Mouse (Mus musculus) ovary, adult 18-20 months (tissue): ENCODE measurements around the gene Mgarp.
A peak's percentile ranks its signal among the peaks of the same experiment; 100 is the strongest.
"Not testable (repeated sequence)": the region's sequence is repeated elsewhere in the genome, so short reads cannot be mapped to it uniquely, and the experiment has no call there.

Experiments
- DNase-seq: peaks from one replicate; pipeline ENCODE4 v3.0.0; 2022; ENCODE audit warnings: low spot score, mixed read lengths

Gene Mgarp

DNA sequence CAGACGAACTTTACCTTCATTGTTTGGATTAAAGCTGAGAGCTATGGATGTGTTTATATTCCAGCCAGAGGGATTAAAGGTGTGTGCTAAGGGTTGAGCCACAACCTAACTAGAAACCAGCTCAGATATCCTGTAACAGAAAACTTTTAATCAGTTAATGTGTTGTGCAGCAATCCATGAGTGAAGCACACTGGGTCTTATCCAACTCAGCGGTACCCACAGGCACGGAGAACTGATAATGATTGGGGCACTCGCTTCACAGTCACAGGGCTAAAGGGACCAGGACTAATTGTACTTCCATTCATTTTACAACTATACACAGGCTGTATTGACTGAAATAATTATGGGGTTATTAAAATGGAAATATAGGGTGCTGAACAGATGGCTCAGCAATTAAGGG is 29.6 kb downstream of the Mgarp start:
- DNase-seq = no peak

DNA sequence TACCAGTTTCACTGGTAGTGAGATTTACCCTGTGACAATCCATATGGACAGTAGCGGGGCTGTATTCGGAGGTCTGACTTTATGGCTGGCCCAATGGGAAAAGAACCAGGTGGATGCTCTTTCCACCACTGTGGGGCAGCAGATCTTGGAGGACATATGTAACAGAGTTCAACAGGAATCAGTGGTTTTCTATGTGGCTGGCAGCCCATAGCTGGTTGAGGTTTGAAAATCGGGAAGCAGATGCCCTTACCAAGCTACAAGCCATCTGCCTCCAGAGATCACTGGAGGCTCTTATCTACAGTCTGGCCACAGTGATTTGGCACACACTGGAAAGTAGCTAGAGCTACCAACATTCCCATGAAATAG is 31.0 kb downstream of the Mgarp start:
- no peak for DNase-seq

DNA sequence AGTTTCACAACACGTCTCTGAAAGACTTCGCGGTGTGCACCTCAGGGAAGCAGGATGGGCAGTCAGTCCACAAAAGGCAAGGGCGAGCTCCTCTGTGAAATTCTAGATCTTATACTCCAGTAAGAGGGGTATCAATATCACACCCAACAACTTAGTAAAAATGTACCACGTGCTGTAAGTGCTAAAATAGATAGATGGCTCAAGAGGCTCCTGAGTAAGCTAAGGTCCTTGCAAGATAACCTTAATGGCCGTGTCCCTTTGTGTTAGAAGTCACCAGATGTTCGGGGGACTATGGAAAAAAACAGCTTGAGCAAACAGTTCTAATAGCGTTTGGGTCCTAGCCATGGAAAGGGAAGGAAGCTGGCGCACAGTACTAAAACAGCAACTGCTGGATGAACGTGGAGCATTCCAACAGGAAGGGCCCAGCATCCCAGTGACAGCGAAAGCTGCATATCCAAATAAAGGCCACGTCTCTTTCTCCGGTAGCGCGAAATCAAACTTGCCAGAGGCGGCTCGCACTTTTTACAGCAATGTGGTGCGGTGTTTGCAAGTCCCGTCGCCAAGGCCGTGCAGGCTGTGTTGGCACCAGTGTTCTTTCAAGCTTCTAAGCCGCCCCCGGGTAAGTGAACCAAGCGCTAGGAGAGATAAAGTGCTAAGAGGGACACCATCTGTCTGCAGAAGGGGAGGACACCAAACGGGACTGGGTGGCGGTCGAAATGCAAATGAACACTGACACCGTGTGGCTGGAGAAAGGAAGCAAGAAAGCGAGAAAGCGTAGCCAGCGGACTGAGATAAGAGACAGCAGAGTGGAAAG is 31.6 kb downstream of the Mgarp start:
- DNase-seq = peak; percentile 78

DNA sequence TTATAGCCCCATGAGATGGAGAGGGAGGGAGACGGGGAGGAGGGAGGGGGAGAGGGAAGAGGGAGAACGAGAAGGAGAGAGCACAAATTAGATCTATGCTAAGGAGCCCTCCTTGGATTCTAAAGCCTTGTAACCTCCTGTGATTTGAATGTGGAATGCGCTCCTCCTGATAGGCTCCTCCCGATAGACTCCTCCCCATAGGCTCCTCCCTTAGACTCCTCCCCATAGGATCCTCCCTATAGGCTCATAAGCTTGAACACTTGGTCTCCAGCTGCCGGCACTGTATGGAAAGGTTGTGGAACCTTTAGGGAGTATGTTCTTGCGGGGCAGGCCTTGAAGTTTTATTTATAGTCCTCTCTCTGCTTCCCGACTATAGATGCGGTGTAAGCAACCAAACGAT is 35.5 kb downstream of the Mgarp start:
- DNase-seq = no peak

DNA sequence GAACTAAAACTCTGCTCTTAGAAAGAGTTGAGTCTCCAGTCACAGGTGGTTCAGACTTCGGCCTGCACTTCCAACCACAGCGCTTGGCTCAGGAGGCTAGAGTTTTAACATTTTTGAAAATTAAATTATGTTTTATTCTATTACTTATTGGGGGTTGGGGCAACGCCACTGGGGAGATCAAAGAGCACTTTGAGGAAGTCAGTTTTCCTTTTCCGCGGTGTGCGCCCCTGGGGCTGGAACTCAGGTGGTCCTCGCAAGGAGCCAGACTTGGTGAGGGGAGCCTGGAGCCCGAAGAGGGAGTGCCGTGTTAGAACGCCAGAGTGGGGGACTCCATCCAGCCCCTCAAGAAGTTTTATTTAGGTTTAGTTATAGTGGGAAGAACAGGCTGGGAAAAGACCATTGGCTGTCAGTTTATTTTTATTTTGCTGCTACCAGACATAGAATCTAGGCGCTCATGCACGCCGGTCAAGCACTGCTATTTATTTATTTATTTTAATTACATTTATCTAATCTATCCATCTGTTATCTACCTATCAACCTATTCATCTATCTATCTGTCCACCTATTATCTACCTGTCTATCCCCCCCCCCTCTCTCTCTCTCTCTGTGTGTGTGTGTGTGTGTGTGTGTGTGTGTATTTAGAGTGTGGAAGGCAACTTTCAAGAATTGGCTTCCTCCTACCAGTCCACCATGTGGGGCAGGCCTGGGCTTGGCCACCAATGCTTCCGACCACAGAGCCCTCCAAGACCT is 36.8 kb downstream of the Mgarp start:
- DNase-seq = no peak

DNA sequence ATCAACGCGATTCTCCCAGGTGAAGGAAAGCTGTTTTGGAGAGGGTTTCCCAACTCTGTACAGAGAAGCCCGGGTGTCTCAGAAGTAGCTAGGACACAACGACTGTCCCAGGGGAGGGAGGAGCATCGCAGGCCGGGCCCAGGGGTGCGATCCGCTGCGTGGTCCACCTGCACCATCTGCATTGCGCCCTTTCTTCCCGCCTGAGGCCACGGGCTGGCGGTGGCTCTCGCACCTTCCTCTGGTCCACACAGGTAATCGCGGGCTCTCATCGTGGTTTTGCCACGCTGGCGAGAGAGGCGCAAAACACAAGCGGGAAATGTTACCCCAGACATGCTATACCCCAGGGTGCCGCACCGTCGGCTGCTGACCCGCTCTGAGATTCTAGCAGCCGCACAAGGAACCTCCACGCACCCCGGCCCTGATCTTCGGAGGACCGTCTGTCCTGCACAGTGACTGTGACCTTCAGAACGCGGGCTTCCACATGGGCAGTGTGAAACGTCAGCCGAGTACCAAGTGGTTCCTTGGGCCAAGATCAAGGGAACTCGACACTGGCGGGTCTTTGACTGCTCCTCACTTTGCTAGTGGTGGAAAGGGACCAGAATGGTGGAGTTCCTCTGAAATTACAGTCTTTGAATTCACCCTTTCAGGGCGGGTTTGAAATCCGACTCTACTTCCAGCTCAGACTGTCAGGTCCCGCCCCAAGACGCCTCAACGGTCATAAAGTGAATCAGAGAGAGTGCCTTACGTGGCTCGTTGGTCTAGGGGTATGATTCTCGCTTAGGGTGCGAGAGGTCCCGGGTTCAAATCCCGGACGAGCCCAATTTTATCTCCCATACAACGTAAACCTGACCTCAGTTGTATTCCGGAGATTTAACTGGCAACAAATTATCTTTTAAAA is 37.6 kb downstream of the Mgarp start:
- DNase-seq = no peak

DNA sequence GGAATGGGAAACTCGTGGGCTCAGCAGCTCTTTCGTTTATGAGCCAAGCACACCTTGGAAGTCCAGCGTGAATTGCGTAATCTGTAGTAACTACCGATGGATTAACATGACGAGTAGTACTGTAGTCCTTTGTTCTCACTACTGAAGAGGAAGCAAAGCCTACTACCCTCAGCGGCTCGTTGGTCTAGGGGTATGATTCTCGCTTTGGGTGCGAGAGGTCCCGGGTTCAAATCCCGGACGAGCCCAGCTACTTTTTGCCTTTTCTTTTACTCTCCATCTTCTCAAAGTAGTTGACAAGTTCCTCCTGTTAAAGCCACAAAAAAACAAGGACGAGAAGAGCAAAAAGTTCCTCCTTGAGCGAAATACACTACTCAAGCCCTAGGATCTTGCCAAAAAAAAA is 38.4 kb downstream of the Mgarp start:
- DNase-seq = no peak

DNA sequence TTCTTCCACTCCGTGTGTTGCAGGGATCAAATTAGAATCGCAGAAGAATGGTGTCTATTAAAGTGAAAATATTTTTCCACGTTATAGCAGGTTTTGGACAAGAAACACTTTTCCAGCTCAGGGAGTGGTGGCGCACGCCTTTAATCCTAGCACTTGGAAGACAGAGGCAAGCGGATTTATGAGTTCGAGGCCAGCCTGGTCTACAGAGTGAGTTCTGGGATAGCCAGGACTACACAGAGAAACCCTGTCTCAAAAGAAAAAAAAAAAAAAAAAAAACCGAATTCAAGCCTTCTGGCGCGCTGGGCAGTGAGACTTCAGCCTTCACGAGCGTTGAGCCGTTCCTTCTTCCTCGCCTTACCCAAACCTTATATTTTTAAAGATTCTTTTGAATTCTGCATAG is 38.9 kb downstream of the Mgarp start:
- no peak for DNase-seq

DNA sequence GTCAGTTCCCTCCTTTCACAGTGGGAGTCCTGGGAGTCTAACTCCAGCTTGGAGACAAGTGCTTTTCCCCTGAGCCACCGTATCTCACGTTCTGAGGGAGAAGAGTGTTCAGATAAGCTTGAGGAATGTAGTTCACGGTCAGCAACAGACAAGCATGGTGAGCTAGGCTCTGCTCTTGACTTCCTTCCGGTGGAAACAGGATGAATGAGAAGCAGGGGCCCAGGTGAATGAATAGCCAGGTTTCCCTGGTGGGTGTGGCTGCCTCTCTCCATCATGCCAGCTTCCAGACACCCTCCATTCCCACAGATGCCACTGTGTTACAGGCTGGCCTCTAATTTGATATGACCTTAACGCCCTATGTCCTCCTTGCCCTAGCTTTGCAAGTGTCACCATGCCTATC is 39.5 kb downstream of the Mgarp start:
- DNase-seq = no peak

DNA sequence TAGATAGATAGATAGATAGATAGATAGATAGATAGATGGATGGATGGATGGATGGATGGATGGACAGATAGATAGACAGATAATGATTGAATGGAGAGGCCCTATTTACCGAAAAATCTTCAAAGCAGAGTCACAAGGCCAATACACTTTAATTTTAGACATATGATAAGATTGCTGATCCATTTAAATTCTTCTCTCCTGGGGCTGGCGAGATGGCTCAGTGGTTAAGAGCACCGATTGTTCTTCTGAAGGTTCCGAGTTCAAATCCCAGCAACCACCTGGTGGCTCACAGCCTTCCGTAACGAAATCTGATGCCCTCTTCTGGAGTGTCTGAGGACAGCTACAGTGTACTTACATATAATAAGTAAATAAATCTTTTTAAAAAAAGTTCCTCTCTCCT is 41.6 kb downstream of the Mgarp start:
- not testable (repeated sequence) for DNase-seq

DNA sequence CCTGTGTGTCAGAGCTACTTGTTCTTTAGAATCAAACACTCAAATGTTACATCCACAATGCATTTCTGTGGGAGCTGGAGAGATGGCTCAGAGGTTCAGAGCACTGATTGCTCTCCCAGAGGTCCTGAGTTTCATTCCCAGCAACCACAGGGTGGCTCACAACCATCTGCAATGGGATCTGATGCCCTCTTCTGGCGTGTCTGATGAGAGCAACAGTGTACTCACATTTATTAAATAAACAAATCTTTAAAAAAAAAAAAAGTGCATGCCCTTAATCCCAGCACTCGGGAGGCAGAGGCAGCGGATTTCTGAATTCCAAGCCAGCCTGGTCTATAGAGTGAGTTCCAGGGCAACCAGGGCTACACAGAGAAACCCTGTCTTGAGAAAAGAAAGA is 42.5 kb downstream of the Mgarp start:
- DNase-seq = no peak

DNA sequence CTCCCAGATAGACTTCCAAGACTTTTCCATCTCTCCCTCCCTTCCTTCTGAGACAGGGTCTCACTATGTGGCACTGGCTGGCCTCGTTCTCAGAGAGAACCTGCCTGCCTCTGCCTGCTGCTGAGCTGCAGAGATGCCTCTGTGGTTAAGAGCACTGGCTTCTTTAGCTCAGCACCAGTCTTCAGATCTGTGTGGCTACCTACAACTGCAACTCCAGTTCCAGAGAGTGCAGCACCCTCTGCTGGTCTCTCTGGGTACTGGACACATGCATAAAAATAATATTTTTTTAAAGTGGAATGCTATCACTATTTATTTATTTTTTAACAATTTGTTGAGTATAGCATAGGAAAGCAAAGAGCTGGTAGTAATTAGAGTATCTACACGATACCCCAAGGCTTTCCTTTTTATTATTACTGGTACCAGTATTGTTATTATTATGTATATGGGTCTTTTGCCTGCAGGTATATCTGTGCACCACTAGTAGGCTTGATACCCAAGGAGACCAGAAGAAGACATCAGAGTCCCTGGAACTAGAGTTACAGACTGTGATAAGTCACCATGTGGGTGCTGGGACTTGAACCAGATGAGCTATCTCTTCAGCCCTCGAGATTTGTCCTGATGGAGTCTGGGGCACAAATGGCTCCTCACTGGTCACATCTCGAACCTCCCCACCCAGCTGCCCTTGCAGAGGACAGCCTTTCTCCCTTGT is 43.1 kb downstream of the Mgarp start:
- no peak for DNase-seq

DNA sequence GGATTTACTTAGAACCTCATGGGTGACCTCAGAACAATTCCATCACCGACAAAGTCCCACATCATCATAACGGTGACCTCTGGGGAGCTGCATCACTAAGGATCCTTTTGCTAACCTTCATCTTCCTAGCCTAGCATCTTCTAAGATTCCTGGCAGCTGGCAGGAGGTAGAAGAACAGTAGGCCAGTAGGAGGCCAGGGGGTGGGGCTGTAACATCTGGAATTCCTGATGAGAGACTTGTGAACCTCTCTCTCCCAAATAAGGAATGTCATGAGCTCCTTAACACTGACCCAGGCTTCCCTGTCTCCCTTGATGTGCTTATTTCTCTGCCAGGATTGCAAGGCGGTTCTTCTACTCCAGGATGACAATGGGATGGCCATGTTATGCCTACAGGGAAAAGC is 45.7 kb downstream of the Mgarp start:
- no peak for DNase-seq

DNA sequence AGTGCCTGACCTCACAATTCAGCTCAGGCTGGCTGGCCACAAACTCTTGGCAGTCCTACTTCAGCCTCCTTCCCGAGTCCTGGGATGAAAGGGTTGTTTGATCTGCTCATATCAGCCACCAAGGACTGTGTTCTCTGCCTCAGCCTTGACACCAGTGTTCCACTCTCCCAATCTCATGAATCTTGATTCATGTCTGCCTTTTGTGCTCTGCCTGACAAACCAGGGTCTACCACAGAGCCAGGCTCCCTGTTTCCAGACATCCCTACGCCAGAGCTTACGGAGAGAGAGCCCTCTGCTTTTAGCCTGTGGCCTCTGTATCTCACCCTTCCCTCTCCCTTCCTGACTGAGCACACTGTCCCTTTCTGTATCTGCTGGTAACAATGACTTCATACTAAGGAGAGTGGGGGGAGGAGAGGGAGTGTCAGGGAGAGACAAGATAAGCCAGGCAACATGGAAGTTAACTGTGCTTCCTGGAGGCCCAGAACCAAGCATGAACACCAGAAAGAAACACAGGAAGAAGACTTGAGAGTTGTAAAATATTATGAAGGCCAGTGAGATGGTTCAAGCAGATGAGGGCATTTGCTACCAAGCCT is 47.8 kb downstream of the Mgarp start:
- DNase-seq = peak; percentile 74

DNA sequence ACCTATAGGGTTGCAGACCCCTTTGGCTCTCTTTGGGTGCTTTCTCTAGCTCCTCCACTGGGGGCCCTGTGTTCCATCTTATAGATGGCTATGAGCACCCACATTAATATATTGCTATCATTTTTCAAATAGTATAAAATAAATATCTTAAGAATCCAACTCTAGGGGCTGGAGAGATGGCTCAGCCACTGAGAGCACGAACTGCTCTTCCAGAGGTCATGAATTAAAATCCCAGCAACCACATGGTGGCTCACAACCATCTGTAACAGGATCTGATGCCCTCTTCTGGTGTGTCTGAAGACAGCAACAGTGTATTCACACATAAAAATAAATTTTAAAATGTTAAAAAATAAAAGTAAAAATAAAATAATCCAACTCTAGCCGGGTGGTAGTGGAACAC is 51.5 kb downstream of the Mgarp start:
- DNase-seq = not testable (repeated sequence)

DNA sequence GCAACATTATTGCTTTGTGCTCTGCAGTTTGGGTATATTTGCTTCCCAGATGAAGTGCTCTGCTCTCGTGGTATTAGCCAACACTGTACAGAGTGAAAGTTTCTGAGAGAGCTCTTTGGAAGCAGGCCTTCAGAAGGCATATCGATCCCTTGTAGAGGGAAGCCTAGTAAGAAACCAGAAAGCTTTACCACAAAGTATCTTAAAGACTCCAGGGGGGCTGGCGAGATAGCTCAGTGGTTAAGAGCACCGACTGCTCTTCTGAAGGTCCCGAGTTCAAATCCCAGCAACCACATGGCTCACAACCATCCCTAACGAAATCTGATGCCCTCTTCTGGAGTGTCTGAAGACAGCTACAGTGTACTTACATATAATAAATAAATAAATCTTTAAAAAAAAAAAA is 52.4 kb downstream of the Mgarp start:
- DNase-seq = not testable (repeated sequence)

DNA sequence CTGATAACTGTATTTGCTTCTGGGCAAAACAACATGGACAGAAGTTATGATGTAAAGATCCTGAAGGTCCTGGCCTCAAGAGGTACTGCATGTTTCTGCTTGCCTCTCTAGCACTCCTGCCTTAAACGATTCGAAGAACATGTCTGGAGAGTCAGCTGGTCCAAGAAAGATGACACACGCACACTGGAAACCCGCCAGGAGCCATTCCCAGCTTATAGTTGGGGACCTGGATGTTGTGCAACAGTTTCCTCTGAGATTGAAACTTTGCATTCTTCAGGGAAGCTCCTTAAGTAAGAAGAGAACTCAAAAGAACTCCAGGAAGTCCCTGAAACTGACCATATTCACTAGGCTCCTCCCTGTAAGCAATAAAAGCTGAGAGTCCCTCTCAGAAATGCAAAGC is 53.3 kb downstream of the Mgarp start:
- DNase-seq = no peak

DNA sequence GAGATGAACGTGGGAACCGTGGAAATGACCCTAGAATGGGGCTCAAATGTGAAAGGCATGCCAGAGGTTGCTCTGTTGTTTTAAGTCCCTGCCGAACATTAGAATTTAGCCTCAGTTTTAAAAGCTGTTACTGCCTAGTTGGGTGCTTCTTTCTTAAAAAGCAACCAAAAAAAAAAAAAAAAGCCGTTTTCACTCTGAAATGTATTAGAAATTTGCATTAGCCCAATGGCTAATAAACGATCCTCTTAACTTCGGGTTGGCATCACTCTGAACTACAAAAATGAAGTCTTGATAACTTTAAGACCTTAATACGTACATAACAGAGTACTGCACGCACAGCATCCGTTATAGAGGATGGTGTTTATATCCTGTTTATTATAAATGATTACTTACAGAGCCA is 54.4 kb downstream of the Mgarp start:
- DNase-seq = no peak

DNA sequence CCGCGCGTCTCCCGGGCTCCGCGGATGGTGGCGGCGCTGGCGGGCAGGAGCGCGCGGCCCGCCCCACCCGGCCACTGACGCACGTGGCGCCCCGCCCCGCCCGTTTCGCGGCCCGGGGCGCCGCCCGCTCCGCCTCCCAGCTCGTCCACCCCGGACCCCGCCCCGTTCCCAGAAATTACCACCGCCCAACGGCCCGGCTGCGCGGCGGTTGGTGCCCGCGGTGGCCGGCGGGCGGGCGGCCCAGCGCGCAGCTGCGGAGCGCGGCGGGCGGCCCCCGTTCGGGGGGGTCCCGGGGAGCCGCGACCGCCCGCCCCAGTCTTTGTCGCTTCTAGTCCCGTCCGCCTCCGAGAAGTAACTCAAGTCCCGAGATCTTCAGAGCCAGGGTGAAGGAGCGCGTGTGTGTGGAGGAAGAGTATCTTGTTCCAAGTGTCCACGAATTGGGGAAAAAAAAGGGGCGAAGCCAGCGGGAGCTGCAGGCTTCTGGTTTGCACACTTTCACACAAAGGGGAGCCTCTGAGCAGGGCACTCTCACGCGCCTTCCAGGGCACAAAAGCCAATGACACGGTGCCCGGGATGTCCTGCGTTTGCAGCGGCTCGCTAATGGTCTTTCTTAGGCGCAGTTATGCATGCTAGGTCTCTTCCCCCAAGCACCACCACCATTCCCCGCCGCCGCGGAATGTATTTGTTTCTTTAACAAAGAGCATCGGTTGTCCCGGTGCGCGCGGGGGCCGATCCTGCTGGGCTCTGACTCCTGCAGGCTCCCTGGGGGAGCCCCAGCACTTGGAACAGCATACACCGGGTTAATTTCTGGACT is 55.1 kb downstream of the Mgarp start:
- DNase-seq = peak; percentile 88

DNA sequence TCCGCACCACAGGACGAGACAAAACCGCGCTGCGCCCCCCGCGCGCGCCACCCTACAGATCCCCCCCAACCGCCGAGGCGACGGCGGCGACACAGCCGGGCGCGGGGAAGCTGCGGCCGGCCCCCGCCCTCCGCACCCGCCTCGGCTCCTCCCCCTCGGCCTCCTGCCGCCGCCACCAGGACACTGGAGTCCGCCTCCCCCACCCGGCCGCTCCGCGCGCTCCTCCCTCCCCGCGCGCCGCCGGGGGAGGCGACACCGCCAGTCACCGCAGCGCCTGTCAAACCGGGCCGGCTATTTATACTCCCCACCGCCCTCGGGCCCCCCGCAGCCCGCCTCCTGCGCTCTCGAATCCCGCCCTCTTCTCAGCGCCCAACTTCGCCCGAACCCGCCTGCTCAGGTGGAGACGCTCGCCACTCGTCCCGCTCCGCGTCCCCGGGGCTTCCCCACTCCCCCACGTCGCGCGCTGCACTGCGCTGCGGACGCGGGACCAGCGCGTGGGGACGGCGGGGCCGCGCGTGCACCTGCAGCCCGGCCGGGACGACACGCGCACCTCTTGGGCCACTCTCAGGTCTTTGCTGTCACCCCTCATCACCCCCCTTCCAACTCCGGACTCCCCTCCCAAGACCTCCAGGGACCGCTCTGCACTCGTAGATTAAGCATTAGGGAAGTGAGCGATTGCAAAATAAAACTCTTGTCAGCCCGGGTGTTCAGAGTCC is 55.8 kb downstream of the Mgarp start, which contains the start of gene Elf2:
Elf2 (minus strand) TSS at position 112 of the 716 bp plus-strand sequence.
- DNase-seq = peak; percentile 87
